Mouse (Mus musculus) liver, postnatal 0 days (tissue): ENCODE data around the gene Tnk2. TPM values are rescaled to one million over a fixed set of nuclear protein-coding genes. Genes with fewer than 3 reads are reported as not detected.
A peak's percentile ranks its signal among the peaks of the same experiment; 100 is the strongest.

Experiments
- ATAC-seq: fragments of 200-750 bp; cut with Nextera tagmentation; 2 replicates; pipeline ENCODE4 v1.8.0; 2017; ENCODE audit warnings: mild to moderate bottlenecking, moderate library complexity
- DNase-seq: peaks from one replicate; pipeline ENCODE4 v3.0.0-alpha.2; 2016
- H3K27ac ChIP-seq: fragments of 300-500 bp; sonication (generic); 2 replicates; pipeline ENCODE4 v1.5.1; 2014; ENCODE audit warnings: antibody characterized with exemption, moderate library complexity, mild to moderate bottlenecking, low read depth
- H3K27me3 ChIP-seq: fragments of 300-500 bp; sonication (generic); 2 replicates; pipeline ENCODE4 v1.6.1; 2014; ENCODE audit warnings: low read length, control low read depth, mixed read lengths; ENCODE audit not compliant: insufficient read depth
- H3K36me3 ChIP-seq: fragments of 300-500 bp; sonication (generic); replicated peaks from 2 replicates; pipeline ENCODE4 v1.6.1; 2014; ENCODE audit warnings: mild to moderate bottlenecking, control low read depth, low read length, moderate library complexity, mixed read lengths; ENCODE audit not compliant: insufficient read depth
- H3K4me1 ChIP-seq: fragments of 300-500 bp; sonication (generic); 2 replicates; pipeline ENCODE4 v1.6.1; 2014; ENCODE audit warnings: antibody characterized with exemption, mild to moderate bottlenecking, control low read depth; ENCODE audit not compliant: insufficient read depth
- H3K4me2 ChIP-seq: fragments of 300-500 bp; sonication (generic); 2 replicates; pipeline ENCODE4 v1.6.1; 2014; ENCODE audit warnings: low read depth, mild to moderate bottlenecking, low read length, moderate library complexity, mixed read lengths
- H3K4me3 ChIP-seq: fragments of 300-500 bp; sonication (generic); 2 replicates; pipeline ENCODE4 v1.5.1; 2014; ENCODE audit warnings: low read depth, low read length
- H3K9ac ChIP-seq: fragments of 300-500 bp; sonication (generic); replicated peaks from 2 replicates; pipeline ENCODE4 v1.6.1; 2014; ENCODE audit warnings: mild to moderate bottlenecking, moderate library complexity
- H3K9me3 ChIP-seq: fragments of 300-500 bp; sonication (generic); 2 replicates; pipeline ENCODE4 v1.6.1; 2016; ENCODE audit warnings: mild to moderate bottlenecking, control low read depth, low read length, mixed read lengths
- CTCF ChIP-seq: sonication (generic); IDR thresholded peaks from 2 replicates; pipeline ENCODE4 v1.5.1; 2016; ENCODE audit warnings: antibody characterized with exemption, low read depth
- EP300 ChIP-seq: IDR thresholded peaks from 2 replicates; pipeline ENCODE4 v1.6.1; 2016; ENCODE audit warnings: antibody characterized with exemption, low read depth, mild to moderate bottlenecking
- WGBS: fragments of 180-500 bp; shearing (Covaris S2); extraction: QIAGEN DNeasy Blood & Tissue Kit; methylation state at CpG from one replicate; pipeline ENCODE4 v1.1.7; 2014; ENCODE audit not compliant: insufficient replicate concordance; 5-methylcytosine and 5-hydroxymethylcytosine counted together
- polyA plus RNA-seq: library from polyadenylated mRNA; unstranded; fragments of >200 nt; fragmentation: Nextera tagmentation; extraction: Ambion mirVana; gene quantifications from 2 replicates; pipeline ENCODE4 v1.2.1, GENCODE M21; 2015

Gene Tnk2
- polyA plus RNA-seq, 1 experiment from 2014 or later, result 3.5 TPM

DNA sequence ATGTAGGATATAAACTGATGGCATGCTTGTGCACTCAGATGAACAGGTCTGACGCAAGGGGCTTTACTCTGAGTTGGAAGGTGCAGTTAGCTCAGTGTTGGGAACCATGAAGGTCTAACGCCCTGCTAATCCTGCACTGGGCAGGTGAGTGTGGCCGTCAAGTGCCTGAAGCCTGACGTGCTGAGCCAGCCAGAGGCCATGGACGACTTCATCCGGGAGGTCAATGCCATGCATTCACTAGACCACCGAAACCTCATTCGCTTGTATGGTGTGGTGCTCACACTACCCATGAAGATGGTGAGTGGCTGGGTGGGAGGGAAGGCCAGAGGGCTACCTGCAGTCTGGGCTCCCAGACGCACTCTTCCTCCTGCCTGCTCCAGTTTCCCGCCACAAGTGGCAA, 25.6 kb downstream of the Tnk2 start:
- ATAC-seq (no peak), DNase-seq (peak; percentile 12)
- Histone ChIP-seq H3K4me1 (peaks cover 64% of the 10 kb centered on the region), H3K4me2 (no peak overlapping the region), H3K9ac (no peak overlapping the region), H3K27ac (no peak overlapping the region), H3K36me3 (peaks cover 6% of the 10 kb centered on the region; the same call in 1 of the 2 replicates), H3K4me3 (no peak overlapping the region), H3K27me3 (no peaks in the 10 kb centered on the region), H3K9me3 (no peaks in the 10 kb centered on the region)
- 90% methylated on average over 10 of the region's 10 CpGs for WGBS
- no peak for TF ChIP-seq EP300
- no peak for TF ChIP-seq CTCF

DNA sequence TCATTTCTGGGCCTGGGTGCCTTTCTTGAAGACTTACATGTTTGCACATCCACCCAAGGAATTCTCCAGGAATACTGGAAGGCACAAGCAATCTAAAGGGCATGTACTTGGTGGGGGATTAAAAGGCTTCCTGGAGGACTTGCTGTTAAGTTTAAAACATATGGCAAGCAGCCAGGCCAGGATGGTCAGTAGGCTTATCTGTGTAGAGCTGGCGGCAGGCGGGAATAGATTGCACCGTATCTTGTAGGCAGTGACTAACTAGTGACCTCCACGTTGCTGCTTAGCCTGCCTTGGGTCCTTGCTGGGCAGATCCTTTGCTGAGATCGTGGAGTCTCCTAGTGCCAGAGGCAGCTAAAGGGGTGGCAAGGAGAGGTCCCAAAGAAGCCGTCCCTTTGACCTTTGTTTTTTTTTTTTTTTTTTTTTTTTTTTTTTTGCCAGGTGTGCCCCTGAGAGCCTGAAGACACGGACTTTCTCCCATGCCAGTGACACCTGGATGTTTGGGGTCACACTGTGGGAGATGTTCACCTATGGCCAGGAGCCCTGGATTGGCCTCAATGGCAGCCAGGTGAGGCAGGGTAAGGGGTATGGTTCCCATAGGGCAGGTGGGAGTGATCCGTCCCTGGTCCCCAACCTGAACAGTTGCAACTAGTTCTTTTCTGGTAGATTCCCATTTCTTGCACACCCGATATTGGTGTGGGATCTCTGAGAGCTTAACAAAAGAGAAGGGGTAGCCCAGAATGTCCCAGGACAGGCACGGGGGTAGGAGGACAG, 26.9 kb downstream of the Tnk2 start:
- Histone ChIP-seq H3K4me1 (peaks cover 55% of the 10 kb centered on the region), H3K27me3 (no peaks in the 10 kb centered on the region), H3K9ac (0 out of 2 replicates have a peak overlapping the region, but pooled peaks have one; percentile 6), H3K36me3 (peaks cover 14% of the 10 kb centered on the region), H3K4me3 (no peak overlapping the region), H3K27ac (no peak overlapping the region), H3K4me2 (peak overlapping the region; percentile 7; the same call in 1 of the 2 replicates), H3K9me3 (no peaks in the 10 kb centered on the region)
- ATAC-seq, result no peak
- DNase-seq, result peak; percentile 53
- TF ChIP-seq CTCF (no peak), EP300 (peak; percentile 88)
- 55% methylated on average over 10 of the region's 10 CpGs for WGBS

DNA sequence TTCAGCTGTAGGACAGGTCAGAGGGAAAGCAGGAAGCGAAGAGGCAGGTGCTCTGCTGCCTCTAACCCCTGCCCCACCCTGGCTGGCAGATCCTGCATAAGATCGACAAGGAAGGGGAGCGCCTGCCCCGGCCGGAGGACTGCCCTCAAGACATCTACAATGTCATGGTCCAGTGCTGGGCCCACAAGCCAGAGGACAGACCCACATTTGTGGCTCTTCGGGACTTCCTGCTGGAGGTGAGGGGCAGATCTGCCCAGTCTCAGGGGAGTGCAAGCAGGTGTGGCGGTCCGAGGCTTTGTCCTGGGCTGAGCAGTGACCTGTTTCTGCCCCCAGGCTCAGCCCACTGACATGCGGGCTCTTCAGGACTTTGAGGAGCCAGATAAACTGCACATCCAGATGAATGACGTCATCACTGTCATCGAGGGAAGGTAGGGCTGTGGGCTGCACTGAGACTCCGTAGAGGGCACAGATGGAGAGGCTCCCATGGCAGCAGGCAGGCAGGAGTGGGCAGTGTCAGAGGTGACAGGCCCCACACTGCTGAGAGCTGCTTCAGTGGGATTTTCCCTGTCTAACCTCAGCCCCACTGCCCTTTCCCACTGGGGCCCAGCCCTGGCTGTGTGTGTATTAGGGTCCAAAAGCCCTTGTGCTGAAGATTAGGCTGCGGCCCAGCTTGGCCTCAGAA, 27.7 kb downstream of the Tnk2 start:
- ATAC-seq, result no peak
- no peaks in the 10 kb centered on the region for H3K9me3 ChIP-seq
- H3K9ac ChIP-seq, result no peak overlapping the region
- 0 out of 2 replicates have a peak overlapping the region, but pooled peaks have one; percentile 4 for H3K4me2 ChIP-seq
- peaks cover 46% of the 10 kb centered on the region for H3K4me1 ChIP-seq
- peak; percentile 12 for DNase-seq
- H3K27me3 ChIP-seq, result no peaks in the 10 kb centered on the region
- WGBS, result 79% methylated on average over 13 of the region's 13 CpGs
- TF ChIP-seq CTCF (no peak), EP300 (no peak)
- H3K4me3 ChIP-seq, result no peak overlapping the region
- H3K36me3 ChIP-seq, result peaks cover 22% of the 10 kb centered on the region
- H3K27ac ChIP-seq, result no peak overlapping the region

DNA sequence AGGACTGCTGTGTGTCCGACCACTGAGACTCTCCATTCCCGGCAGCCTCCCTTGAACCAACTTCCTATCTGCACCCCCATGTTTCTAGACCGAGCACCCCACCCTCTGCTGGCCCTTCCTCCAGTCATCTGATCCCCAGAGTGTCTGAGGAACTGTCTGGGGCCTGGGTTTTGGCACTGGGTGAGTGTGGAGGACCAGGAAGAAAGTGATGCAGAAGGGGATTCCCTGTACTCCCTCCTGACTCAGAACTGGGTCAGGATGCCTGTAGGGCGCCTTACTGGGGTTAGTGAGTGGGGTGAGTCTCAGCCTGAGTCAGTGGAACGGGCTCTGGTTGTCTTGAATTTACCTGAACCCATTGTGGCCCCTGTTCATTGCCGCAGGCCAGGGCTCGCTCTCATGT, 28.6 kb downstream of the Tnk2 start:
- no peak overlapping the region for H3K27ac ChIP-seq
- H3K4me1 ChIP-seq, result peaks cover 37% of the 10 kb centered on the region
- no peak overlapping the region; the same call in 1 of the 2 replicates for H3K4me2 ChIP-seq
- H3K36me3 ChIP-seq, result peaks cover 28% of the 10 kb centered on the region
- WGBS, result 83% methylated on average over 7 of the region's 7 CpGs
- H3K4me3 ChIP-seq, result no peak overlapping the region
- H3K27me3 ChIP-seq, result no peaks in the 10 kb centered on the region
- TF ChIP-seq EP300, result no peak
- TF ChIP-seq CTCF, result no peak
- H3K9me3 ChIP-seq, result no peaks in the 10 kb centered on the region
- peak; percentile 12 for DNase-seq
- H3K9ac ChIP-seq, result no peak overlapping the region
- no peak for ATAC-seq

DNA sequence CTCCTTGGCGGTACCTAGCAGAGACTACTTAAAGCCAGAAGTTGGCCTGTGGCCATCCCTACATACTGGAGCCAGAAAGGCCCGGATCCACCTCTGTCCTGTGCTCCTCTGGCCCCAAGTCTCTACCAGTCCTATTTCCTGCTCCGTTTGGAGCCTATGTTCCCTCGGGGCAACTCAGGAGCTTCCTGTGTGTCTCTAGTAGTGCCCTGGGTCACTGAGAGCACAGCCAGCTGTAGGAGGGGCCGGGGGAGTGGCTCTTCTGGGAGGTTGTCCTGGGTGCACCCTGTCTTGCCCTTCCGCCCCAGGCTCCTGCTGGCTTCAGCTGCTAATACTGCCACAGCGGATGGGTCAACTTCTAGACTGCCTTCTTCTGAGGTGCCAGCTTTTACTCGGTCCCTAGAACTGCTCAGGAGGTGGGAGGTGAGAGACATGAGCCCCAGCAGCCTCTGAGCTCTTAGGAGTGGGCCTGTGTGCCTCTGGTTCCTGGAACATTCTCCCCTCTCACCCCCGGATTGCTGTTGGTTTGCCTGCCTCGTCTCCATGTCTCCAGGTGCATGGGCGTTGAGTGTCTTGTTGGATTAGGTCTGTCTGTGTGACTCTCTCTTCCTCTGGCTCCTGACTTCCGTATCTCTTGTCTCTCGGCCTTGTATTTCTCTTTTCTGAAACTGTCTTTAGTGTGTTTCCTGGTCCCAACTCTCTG, 29.3 kb downstream of the Tnk2 start:
- peak overlapping the region; percentile 14 for H3K4me2 ChIP-seq
- H3K4me1 ChIP-seq, result peaks cover 30% of the 10 kb centered on the region
- H3K9ac ChIP-seq, result no peak overlapping the region
- no peaks in the 10 kb centered on the region for H3K9me3 ChIP-seq
- H3K36me3 ChIP-seq, result peaks cover 32% of the 10 kb centered on the region
- TF ChIP-seq CTCF (no peak), EP300 (no peak)
- no peak overlapping the region for H3K4me3 ChIP-seq
- no peaks in the 10 kb centered on the region for H3K27me3 ChIP-seq
- peak; percentile 58 for ATAC-seq
- H3K27ac ChIP-seq, result no peak overlapping the region
- WGBS, result 69% methylated on average over 13 of the region's 13 CpGs
- DNase-seq, result peak; percentile 66
